Mouse (Mus musculus) retina, embryonic 14.5 days (tissue): ENCODE data around the gene Echdc2.

Experiments
- DNase-seq: peaks from one replicate; pipeline ENCODE4 v3.0.0-alpha.2; 2015; ENCODE audit warnings: low spot score

Gene Echdc2

DNA sequence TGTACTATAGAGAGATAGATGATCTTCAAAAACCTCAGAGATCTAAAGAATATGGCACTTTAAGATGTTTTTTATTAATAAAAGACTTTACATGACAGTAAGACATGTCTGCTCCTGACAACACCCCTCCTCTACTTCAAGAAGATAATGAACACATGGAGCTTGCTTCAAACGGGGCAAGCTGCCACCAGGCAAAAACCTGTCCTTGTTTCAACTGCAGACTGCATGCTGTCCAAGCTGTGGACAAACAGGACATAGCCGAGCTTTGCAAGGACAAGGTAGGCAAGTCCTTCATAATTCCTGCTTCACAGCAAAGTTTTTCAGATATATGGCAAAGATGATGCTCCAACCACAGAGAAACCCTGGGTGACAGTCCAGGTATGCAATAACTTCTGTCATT, 34.0 kb downstream of the Echdc2 start:
- DNase-seq: no peak

DNA sequence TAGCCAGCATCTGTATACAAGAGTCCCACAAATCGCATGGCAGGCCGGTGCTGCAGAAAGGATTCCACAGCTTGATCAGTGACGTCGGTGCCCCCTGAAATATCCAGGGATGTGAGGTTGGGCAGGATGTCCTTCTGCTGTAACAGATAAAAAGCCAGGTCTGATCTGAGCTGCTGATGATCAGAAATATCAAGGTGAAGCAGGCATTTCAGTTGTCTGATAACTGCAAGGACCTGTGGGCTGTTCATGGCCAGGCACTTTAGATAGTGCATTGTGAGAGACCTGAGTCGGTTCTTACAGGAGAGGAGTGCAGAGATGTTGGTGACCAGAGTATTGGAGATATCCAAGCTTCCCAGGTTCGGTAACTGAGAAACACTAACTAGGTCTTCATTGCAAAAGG, 39.4 kb downstream of the Echdc2 start:
- DNase-seq: no peak

DNA sequence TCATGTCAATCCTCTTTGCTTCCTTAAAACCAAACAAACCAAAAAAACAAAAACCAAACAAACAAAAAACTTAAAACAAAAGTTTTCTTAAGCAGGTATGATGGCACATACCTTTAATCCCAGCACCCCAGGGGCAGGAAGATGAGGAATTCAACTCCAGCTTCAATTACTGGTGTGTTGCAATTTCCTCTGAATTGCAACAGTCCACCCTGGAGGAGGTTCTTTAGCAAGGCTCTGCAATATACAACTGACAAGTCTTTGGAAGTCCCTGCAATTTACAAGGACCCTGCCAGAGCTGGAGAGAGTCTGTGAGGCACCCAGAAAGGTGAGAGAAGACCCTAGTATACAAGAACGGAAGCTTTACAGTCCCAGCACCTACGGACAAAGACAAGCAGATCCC, 47.8 kb downstream of the Echdc2 start:
- DNase-seq: no peak

DNA sequence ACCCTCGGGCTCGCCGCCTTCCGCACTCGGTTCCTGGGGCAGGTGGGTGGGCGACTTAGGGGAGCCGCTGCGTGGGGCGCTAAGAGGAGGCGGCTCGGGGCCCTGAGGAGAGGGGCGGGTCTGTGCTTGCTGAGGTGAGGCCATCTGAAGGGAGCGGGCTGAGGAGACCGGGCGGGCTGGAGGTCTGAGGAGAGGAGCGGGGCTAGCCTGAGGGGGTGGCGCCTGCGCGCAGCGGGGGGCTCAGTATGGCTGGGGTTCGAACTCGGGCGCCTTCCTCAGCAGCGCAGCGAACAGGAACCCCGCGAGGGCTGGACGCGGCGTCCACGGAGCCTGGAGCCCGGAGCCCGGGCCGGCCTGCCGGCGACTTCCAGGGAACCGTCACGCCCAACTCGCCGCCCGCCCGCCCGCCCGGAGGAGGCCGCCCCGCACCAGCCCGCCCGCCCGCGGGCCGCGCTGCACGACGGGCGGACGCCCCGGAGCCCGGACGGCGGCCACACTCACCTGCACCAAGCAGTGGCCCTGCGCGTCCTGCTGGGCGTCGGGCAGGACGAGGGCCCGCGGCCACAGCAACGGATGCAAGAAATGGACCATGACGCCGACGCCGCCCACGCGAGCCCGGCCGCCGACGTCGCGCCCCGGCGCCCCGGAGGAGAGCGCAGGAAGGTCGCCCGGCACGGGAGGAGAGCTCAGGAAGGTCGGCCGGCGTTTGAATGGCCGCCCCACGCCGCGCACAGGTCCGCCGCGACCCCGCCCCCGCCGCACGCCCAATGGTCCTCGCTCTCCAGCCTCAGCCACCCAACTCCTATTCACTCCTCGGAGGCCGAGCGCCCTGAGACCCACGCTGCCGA, 52.3 kb downstream of the Echdc2 start, which contains the start of gene Zyg11a:
Zyg11a (minus strand) TSS at position 717 of the 848 bp plus-strand sequence.
- DNase-seq: peak; percentile 36

GRCm38 (mm10) chr4:108219019-108219418, 53.8 kb downstream of the Echdc2 start:
- peak; percentile 20 for DNase-seq

- no peak for DNase-seq
Measured at GRCm38 (mm10) chr4:108222507-108222906, 57.3 kb downstream of the Echdc2 start.

DNA sequence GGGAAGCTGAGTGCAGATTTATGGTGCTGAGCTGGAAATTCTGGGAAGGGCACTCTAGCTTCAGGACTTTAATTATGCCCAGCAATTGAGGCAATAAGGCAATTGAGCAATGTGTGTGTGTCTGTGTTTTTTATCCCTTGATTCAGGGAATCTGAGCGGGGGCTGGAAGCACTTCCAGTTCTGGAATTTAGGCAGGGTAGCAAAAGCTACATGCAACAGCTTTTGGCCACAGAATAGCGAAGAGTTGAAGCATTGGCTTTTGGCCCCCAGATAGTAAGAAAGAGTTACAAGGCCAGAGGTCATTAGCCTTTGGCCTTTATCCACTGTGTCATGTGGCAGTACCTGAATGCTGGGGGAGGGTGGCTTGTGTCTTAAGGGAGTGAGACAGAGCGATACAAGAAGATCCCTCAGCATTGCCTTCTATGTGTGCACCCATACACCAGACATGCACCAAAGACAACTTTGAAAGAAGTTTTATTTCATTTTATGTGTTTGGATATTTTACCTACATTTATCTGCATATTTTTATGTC, 60.2 kb downstream of the Echdc2 start:
- no peak for DNase-seq
